Mouse (Mus musculus) frontal cortex, postnatal 10 days (tissue): ENCODE results near the gene Armc3.

ENCODE experiments used
- DNase-seq, 2 experiments: peaks; one replicate each; pipeline ENCODE4 v3.0.0; 2022; ENCODE audit warnings: low spot score in 2 of 2, mixed read lengths in 1 of 2

Armc3 gene

DNA sequence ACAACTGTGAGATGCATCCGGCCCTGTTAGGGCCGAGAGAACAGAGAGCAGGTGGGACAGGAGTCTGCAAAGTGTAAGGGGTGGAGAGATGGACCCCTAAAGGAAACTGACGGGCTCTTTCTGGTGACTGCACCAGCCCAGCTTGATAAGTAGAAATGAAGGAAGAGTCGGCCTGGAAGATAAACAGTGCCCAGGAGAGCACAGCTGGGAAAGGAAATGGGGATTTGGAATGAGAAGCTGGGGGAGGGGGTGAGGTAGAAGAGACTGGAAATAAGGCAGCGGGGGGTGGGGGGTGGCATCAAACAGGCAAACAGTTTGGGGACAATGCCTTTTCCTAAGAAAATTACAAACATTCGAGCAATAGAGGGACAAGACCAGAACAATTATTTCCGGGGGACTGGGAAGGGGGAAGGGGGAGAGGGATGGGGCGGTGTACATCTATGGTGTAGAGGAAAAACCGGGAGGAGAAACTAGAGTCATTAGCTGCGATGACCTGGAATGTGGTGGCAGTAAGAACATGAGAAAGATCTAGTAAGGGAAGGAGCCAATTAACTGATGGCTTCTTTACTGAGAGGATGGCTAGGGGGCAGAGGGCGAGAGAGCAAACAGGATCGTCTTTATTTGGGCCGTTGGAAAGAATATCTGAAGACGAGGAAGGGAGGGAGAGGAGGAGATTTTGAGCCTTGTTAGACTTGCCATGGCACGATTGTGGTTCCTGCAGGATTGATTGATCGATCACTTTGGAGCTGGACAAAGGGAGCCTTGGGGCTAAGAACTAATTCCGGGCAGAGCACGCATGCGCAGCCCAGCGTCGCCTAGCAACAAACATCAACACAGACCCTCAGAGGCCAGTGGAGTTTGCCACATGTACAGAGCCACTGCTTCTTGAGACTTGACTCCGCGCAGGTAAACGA is at the start of gene Armc3:
Gene Armc3, plus strand, starts transcription at position 851 of the 914 bp plus-strand sequence.
- DNase-seq: peak; percentile 21 to 59

DNA sequence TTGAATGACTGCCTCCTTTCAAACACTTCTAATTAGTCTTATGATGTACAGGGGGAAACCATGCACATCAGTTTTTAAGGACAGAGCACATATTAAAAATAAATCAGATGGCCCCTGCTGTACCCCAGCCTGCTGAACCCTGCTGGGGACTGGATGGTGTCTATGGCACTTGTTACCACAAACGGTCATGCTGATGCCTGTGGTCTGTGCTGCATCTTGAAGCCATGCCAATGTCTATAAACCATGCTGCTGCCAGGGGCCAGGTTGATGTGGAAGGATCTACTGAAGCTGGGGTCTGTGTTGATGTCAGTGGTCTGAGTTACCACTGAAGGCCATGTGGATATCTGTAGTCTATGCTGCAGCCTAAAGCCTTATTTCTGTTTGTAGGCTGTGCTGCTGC is 46.4 kb upstream of the Armc3 start:
- DNase-seq: no peak

DNA sequence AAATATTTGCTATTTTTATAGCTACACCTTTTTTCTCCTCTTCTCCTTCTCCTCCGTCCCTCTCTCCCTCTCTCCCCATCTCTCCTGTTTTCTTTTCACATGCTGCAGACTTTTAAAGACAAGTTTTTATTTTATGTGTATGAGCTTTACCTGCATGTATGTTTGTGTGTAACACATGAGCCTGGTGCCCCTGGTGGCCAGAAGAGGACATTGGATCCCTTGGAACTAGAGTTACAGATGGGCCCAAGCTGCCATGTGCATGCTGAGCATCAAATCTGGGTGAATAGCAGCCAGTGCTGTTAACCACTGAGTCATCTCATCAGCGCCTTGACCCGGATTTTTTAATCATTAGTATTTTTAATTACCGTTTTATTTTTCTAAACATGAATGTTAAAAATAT is 42.9 kb upstream of the Armc3 start:
- peak in 1 of 2 experiments; percentile 10 for DNase-seq

DNA sequence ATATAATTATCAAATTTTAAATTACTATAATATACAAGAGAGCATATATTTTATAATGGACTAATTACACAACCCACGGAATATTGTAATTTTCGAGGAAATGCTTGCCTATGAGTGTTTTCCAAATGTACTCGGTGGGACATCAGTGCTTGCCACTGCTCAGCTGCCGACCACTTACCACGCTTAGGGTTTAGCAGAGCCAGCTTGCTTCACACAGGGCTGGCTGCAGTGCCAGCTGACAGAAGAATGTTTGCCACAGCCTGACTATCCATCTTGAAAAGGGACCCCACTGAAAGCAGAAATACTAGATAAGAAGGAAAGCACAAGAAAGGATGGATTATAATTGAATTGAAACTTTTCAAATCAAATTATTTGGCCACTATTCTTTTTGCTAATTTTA is 39.6 kb upstream of the Armc3 start:
- DNase-seq: no peak

DNA sequence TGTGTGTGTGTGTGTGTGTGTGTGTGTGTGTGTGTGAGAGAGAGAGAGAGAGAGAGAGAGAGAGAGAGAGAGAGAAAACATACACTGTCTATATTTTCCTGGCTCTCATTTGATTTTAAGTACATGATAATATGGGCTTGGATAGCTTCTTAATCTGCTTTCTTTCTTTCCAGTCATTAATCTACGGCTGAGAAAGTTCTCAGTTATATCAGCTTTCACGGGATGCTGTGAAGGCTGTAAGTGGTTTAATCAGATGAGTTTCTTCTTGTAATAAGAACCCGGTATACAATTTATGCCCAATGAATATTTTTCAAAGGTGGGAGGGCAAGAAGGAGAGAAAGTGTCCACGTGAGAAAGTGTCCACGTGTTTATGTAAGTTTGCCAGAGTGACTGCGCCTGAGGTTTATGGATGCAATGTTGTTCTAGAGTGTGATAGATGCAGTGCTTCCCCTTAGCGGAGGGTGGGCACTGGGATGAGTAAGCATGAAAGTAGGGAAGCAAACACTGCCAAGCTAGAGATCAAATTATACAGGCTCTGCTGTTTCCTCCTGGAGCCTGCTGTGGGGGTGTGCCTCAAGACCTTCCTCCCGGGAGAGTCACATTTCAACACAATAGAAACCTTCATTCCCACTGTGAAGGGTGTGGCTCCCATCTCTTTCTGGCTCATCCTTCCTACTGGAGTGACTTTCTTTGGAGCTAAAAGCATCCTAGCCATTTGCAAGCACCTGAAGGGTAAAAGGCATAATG is 38.6 kb upstream of the Armc3 start:
- no peak for DNase-seq

DNA sequence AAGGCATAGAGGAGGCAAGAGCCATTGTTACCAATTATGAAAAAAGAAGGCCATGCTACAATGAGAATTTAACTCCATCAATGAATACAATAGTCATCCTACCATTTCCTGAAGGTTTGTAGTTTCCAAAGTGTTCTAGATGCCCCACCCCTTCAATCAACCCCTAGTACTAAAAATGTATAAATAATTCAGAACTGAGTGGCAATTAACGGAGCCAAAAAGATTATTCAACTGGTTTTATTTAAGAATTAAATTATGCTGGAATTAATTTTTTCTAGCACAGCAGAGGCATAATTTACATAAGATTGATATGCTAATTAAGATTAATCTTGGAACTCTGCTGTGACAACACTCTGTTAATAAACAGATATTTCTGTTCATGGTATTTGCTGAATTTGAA is 34.9 kb upstream of the Armc3 start:
- DNase-seq: no peak

DNA sequence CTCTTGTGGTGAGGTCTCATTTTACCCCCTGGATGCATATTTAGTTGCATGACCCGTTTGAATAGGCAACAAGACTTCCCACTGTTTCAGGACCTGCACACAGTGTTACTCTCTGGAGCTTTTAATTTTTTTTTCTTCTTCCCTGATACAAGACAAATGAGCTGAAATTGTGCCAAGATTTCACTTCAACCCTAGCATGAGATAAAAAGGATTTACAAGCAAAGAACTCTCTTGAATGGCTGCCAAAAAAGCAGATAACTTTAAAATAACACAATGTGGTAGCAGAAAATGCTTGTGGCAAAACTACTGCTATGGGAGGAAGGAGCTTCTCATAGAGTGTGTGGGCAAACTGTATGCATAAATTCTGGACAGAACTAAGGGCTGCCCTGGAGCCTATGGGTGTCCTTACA is 22.3 kb upstream of the Armc3 start:
- no peak for DNase-seq

DNA sequence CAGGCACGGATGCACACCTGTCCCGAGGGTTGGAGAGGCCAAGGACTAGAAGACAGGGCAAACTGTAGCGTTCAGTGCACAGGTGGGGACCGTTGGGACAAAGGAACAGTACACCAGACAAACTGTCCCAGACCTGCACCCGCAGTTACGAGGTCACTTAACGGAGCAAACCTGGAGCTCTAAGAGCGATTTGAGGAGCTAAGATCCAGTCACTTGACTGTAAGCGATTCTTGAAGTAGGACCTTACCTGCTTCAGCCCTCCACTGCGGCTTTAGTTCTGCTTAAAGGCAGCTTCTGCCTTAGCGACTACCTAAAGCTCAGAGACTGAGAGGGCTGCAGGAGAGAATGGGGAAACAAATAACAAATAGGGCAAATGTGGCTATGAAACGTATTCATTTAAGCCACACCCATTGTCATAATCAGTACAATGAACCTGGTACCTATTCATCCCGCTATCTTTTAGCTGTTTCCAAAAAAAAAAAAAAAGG is 308 bp downstream of the Armc3 start:
- no peak for DNase-seq

DNA sequence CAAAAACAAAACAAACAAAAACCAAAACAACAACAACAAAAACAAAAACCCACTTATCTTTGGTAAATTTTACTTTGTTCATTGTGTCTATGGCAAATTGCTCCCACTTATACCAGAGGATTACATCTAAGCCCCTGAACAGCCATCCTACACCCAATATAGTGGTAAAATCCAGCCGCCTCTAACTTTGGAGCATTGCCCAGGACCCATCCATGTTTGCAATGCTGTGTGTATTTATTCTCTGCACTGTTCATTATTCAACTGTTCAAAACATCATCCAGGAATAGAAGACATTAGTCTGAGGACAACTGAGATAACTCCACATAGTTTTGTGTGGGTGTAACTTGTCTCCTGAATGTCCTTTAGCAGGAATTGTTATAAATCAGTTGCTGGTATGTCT is 1.0 kb downstream of the Armc3 start:
- DNase-seq: no peak

DNA sequence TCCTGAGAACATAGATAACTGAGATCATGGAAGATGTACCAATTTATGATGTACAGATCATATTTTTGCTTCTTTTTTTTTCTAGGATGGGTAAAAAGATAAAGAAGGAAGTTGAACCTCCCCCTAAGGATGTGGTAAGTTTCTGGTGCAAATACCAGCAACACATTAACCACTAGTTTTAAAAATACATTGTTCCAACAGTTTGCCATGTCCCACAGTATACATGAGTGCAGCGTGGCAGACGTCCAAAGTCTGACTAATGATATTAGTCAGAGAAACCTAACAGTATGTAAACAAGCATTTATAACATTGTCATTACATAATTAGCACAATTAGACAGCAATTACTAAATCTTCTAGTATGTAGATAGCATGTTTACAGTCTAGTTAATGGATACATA is 2.6 kb downstream of the Armc3 start:
- DNase-seq: no peak

DNA sequence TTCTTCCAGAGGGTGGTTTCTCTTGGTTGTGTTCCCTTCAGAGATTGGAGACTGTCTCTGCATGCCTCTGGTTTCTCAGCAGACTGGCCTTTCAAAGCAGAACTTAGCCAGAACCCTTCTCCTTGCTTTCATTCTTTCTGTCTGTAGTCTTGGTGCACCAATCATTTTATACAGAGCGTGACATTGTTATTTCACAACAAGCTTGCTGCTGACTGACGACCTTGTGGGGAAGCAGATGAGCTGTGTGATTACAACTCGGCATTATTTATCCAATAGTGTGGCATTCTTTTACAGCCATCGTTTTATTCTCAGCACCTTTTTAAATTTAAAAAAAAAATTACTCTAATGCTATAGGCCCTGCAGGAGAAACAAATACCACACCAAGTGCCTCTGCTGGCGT is 35.2 kb downstream of the Armc3 start:
- no peak for DNase-seq

DNA sequence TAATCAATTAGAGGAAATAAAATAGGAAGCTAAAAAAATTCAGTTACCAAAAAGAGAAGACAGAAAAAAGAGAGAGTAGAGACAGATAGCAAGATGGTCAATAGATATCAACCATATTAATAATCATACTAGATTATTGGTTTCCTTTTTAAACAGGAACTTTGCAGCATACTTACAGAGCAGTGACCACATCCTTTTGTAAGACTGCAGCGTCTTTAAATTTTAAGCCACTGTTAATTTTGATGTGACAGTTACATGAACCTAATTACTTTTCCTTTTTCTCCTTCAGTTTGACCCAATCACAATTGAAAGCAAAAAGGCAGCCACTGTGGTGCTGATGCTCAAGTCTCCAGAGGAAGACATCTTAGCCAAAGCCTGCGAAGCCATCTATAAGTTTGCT is 36.1 kb downstream of the Armc3 start:
- no peak for DNase-seq

DNA sequence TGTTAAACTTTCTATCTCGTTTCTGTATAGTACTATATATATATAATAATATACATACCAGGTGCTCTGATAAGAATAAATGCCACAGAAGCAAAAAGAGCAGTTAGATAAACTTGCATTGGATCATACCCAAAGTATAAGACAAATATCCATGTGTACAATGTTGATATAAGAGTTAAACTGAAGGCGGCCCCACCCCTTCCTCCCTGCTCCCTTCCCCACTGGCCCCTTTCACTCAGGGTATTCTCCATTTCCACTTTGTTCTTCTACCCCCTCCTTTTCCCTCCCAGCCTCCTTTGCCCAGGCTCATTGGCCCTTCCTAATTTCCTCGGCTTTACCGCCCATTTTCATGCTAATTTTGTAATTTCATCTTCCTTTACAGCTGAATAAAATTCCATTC is 36.5 kb downstream of the Armc3 start:
- DNase-seq: no peak

DNA sequence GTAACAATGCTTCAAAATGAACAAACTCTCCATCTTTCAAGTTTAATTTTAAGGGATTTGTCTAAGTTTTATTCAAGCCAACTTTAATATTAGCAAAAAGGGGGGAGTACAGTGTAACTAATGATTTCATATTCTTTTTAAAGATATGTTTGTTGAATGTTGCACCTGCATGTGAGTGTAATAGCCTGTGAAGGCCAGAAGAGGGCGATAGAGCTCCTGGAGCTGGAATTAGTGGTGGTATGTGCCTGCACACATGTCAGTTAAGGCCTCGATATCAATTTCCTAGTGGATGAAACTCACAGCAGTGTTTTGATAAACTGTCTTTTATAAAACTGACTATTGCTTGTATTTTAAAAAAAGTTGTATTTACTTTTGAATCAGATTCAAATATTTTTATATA is 39.7 kb downstream of the Armc3 start:
- DNase-seq: no peak

DNA sequence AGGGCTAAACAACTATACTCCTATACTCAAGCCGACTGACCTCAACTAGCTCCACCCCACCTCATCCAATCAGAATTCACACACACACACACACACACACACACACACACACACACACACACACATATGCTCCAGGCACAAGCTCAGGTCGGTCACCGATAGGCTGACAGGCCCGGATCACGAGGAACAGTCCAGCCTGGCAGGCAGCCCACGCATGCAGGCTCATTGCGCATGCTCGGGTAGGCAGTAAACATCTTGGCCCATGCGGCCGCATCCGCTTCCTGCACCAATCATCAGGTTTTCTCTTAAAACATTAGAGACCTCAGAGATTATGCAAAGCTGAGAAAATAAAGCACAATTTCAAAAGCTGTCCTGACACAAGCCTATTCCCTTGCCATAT is 50.5 kb downstream of the Armc3 start:
- DNase-seq: no peak

DNA sequence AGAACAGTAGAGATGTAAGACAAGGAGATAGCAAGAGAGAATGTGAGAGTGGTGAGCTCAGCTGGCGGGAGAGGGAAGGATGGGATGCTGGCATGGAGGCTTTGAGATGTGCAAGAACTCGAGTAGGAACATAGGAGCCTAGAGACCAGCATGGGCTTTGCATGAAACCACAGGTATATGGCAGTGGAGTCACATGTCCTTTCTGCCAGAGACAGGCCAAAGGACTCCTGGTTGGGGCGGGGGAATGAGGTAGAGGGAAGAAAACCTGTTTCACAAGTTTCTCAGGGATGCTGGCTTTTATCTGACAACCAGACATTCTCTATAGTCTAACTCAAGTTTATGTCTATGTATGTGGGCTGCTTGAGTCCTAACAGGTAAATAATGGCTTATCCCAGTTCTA is 55.9 kb downstream of the Armc3 start:
- no peak for DNase-seq

DNA sequence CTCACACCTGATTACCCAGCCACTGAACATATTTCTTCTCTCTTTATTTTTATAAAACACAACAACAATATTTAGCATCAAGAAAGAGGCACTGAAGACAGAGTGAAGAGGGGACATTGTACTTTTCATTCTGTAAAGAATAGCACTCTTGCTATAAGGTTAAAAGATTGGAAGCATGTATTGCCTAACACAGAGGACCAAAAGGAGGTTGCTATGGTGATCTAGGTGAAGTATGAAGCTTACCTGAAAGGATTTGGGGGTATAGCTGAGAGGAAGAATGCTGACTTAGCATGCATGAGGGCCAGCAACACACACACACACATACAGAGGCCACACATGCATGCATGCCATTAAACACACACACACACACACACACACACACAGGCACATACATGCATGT is 58.2 kb downstream of the Armc3 start:
- DNase-seq: no peak

DNA sequence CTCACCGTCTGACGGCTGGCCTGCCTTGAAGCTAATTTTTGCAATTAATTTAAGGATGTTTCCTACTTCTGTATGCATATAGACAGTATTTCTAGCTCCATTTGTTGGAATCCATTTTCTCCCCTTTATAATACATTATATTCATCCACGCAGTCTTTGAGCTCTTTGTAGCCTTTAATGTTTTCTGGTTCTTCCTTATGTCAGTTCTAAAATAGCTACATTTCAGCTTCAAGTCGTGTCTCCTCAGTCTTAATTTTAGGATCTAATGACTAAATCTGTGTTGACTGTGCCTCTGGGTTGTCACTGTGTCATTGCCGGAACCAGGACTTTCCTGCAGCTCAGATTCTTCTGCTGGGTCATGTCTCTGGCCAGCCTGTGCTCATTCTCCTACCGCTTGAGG is 61.3 kb downstream of the Armc3 start:
- DNase-seq: no peak

DNA sequence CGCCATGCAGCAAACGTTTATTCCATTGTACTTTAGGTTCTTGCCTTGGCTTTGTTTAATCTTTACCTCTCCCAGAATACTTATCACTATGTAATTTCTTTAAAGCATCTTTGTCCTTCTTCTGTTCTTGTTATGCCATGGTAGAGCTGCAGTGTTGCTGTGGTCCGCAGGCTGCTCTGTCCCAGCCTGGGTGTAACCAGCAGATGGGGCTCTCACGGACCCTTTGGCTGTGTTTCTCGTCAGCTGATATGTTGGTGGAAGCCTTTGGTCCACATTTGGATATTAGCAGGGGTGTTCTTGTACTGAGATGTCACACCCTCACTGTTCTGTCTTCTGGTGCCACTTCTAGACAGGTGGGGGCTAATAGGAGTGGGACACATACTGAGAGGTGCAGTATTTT is 64.3 kb downstream of the Armc3 start:
- no peak for DNase-seq

DNA sequence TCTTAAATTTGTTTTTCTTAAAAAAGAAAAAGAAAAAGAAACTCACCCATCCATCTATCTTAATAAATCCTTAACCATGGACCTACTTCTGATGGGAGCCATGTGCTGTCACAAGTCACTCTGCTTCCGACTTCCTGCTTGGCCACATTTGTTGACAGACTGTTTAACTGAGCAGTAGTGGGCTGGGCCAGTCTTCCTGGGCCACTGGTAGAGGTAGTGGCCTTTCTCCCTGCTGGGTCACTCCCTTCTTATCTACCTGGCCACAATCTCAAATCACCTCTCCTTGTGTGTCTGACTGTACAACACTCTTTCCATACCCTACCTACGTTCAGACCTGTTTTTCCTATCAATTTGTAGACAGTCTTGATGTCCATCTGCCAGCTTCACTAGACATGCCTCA is 66.7 kb downstream of the Armc3 start:
- DNase-seq: no peak

DNA sequence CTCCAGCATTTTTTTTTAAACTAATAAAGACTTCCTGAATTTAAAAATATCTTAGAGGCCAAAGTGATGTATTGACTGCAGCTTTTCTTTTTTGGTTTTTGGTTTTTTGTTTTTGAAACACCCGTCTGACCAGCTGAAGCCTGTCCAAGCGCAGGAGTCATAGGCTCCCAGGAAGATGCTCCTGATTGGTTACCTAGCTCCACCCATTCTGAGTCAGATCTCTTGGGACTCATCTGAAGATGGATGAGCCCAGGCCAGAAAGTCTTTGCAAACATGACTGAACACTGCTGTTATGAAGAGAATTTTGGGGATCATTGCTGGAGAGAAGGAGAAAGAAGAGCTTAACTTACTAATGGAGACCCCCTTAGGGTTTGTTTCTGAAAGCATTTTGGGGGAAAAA is 68.3 kb downstream of the Armc3 start:
- no peak for DNase-seq

DNA sequence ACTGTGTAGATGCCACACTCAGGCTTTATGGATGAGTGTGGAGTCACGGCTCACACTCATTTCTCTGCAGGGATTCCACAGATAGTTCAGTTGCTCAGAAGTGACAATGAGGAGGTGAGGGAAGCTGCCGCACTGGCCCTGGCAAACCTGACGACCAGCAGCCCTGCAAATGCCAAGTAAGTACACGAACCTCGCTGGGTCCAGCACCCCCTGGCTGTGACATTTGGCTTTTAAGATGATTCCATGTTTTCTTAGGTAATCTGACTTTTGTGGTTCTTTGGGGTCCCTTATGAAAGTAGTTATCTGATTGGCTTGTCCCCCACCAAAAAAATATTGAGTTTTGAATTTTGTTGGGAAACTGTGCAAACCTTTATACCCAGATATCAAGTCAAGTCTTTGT is 70.9 kb downstream of the Armc3 start:
- no peak for DNase-seq

DNA sequence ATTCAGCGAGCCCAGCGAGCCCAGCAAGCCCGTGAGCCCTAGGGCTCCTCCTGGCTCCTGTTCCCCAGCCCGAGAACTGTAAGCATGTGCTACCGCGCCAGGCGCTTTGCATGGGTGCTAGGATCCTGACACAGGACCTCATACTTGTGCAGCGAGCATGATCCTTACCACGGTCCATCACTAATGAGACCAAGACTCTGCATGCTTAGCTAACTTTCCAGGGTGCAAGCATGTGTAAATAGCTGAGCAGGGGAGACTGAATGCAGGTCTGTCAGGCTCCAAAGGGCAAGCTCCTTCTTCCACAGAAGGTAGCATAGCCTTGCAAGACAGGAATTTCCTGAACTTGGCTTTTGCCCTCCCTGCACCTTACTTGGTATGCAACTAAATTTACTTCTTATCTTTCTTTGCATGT is 71.6 kb downstream of the Armc3 start:
- no peak for DNase-seq
